Mouse (Mus musculus): ENCODE results near the gene Palm2.

- TF ChIP-seq POLR2A (IDR thresholded peaks at IDR 0.05; ENCODE audit: borderline replicate concordance, extremely low read depth, low read depth, low read length) (no peak), CTCF (IDR thresholded peaks at IDR 0.05; ENCODE audit: insufficient read depth, low read length) (0 out of 2 replicates have a peak, but pooled peaks have one; percentile 2)
These were observed 28.3 kb downstream of the Palm2 start for GRCm38 (mm10) chr4:57462378-57462777.
